Mouse (Mus musculus): ENCODE measurements at regions not wholly inside any gene's neighbourhood (a gene's known extent, or its start where the extent isn't known, plus 50 kb on each side); places are given as distances from the start of the nearest gene placed in this dataset.

DNA sequence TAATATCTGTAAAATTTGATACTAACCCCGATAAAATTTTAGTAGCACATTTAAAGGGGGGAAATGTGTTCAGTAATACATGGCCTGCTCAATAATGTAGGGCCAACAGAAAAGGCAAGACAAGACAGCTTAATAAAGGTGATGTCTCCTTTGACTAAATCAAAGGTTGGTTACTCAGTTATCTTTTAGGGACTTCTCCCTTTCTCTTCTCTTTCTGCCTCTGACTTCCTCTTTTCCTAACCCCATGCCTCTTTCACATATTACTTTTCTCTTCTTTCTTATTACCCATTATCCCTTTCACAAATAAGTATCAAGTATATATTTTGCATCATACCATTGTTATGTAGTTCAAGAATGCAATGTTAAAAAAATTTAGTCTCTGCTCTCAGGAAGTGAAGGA is 510.2 kb upstream of the Kif18a start:
- ATAC-seq (ENCODE audit: extremely low read depth, insufficient number of reproducible peaks, low FRiP score, low TSS enrichment) = no peak
- Histone ChIP-seq H3K36me3 (no peaks in the 10 kb centered on the region), H3K4me2 (no peak overlapping the region), H3K27ac (replicated peaks) (no peak overlapping the region), H3K4me1 (no peaks in the 10 kb centered on the region), H3K27me3 (replicated peaks) (no peaks in the 10 kb centered on the region), H3K9me3 (no peaks in the 10 kb centered on the region), H3K4me3 (no peak overlapping the region), H3K9ac (no peak overlapping the region)
- WGBS = 70% methylated on average over 1 of the region's 1 CpGs

- Histone ChIP-seq H3K9me3 (no peaks in the 10 kb centered on the region), H3K27ac (replicated peaks) (no peak overlapping the region), H3K27me3 (replicated peaks) (no peaks in the 10 kb centered on the region), H3K36me3 (no peaks in the 10 kb centered on the region), H3K4me3 (no peak overlapping the region), H3K9ac (no peak overlapping the region), H3K4me1 (no peaks in the 10 kb centered on the region), H3K4me2 (no peak overlapping the region)
- ATAC-seq (ENCODE audit: extremely low read depth, insufficient number of reproducible peaks, low FRiP score, low TSS enrichment) = no peak
Measured at GRCm38 (mm10) chr2:108783457-108783856, 497.1 kb upstream of the Kif18a start.

- Histone ChIP-seq H3K9me3 (no peaks in the 10 kb centered on the region), H3K4me1 (no peaks in the 10 kb centered on the region), H3K4me2 (no peak overlapping the region), H3K9ac (no peak overlapping the region), H3K27ac (replicated peaks) (no peak overlapping the region), H3K36me3 (no peaks in the 10 kb centered on the region), H3K27me3 (replicated peaks) (no peaks in the 10 kb centered on the region), H3K4me3 (no peak overlapping the region)
- 70% methylated on average over 19 of the region's 19 CpGs for WGBS
- no peak for ATAC-seq (ENCODE audit: extremely low read depth, insufficient number of reproducible peaks, low FRiP score, low TSS enrichment)
Measured at GRCm38 (mm10) chr2:108785161-108785957, 495.2 kb upstream of the Kif18a start.

DNA sequence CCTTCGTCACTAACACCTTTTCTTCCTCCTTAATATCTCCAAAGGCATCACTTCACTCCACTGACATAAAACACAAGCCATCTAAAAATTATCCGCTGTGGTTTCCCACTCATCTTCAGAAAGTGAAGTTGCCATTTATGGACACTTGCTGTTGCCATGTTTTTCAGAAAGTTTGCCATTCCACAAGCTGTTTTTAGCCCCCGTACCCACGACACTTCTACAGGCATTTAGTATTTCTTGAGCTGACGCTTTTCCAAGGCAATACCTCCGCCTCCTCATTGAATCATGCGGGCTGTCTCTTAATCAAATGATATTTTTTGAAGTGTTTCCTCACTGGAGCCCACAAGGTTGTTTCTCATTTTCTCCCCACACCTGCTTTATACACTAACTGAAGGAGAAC is 491.4 kb upstream of the Kif18a start:
- ATAC-seq (ENCODE audit: extremely low read depth, insufficient number of reproducible peaks, low FRiP score, low TSS enrichment) = no peak
- no peak overlapping the region for H3K27ac ChIP-seq (replicated peaks)
- H3K4me3 ChIP-seq = no peak overlapping the region
- WGBS = 77% methylated on average over 7 of the region's 7 CpGs
- H3K4me1 ChIP-seq = peaks cover 6% of the 10 kb centered on the region
- H3K9ac ChIP-seq = no peak overlapping the region
- no peaks in the 10 kb centered on the region for H3K9me3 ChIP-seq
- H3K27me3 ChIP-seq (replicated peaks) = no peaks in the 10 kb centered on the region
- no peaks in the 10 kb centered on the region for H3K36me3 ChIP-seq
- no peak overlapping the region for H3K4me2 ChIP-seq

DNA sequence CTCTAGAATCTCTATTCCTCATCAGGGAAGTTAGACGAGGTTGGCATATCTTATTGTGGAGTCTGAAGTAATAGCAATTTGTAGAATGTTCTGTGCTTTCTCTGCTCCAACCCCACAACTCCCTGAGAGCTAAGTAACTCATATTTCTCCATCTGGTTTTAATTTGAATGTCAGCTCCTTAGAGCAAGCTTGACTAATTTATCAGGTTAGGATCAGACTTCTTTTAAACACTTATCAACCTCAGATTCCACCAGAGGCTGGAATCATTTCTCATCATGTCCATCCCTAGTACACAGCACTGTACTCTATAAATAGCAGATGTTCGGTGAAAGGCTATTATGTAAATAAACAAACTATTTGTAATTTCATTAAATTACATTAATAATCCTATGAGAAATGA is 485.4 kb upstream of the Kif18a start:
- WGBS = 41% methylated on average over 2 of the region's 2 CpGs
- ATAC-seq (ENCODE audit: extremely low read depth, insufficient number of reproducible peaks, low FRiP score, low TSS enrichment) = no peak

DNA sequence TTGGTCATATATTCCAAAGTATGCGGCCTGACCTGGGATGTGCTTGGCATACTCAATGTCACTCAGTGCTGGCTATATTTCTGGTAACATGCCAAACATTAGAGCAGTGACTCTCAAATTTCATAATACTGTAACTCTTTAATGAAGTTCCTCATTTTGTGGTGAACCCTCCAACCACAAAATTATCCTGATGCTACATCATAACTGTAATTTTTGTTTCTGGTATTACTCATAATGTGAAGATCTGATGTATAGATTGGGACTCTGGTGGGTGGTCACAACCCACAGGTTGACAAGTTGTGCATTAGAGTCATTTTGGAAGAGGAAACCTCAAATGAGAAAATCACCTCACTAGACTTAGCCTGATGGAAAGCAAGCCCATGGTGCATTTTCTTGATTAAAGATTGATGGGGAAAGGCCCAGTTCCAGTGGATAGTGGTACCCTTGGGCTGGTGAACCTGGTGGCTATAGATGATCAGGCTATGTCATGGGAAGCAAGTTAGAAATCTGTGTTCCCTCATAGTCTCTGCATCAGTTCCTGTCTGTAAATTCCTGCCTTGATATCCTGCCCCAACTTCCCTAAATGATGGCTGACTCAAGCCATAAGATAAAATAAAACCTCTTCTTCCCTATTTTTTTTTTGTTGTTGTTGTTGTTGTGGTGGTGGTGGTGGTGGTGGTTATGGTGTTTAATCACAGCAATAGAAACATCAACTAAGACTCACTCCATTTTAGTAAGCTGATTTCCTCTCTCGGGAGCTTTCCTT is 483.5 kb upstream of the Kif18a start:
- H3K4me1 ChIP-seq = no peaks in the 10 kb centered on the region
- H3K4me2 ChIP-seq = no peak overlapping the region
- no peak for ATAC-seq (ENCODE audit: extremely low read depth, insufficient number of reproducible peaks, low FRiP score, low TSS enrichment)
- H3K9ac ChIP-seq = no peak overlapping the region
- no peaks in the 10 kb centered on the region for H3K36me3 ChIP-seq
- no peak overlapping the region for H3K27ac ChIP-seq (replicated peaks)
- WGBS = 82% methylated on average over 2 of the region's 2 CpGs
- no peak overlapping the region for H3K4me3 ChIP-seq
- H3K27me3 ChIP-seq (replicated peaks) = no peaks in the 10 kb centered on the region
- H3K9me3 ChIP-seq = no peaks in the 10 kb centered on the region

More for the DNA sequence above, 485.4 kb upstream of the Kif18a start:
- no peak overlapping the region for H3K9ac ChIP-seq
- H3K9me3 ChIP-seq = no peaks in the 10 kb centered on the region
- no peaks in the 10 kb centered on the region for H3K36me3 ChIP-seq
- H3K4me3 ChIP-seq = no peak overlapping the region
- H3K4me2 ChIP-seq = no peak overlapping the region
- no peak overlapping the region for H3K27ac ChIP-seq (replicated peaks)
- no peaks in the 10 kb centered on the region for H3K27me3 ChIP-seq (replicated peaks)
- peaks cover 6% of the 10 kb centered on the region for H3K4me1 ChIP-seq

DNA sequence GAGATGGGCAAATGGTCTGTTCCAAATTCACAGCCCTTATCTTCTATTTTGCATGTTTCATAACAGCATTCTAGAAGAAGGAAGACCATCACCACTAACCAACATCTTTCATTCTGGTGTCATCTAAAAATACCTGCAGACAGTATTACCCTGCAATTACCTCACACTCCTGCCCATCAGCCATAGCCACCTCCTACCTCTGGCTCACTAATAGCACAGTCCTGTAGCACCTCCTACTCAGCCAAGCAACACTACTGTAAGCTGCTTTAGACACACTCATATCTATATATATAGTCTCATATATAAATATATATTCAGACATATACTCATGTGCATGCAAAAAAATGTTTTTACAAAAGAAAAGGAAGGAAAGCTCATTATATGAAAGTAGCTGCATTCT is 468.2 kb upstream of the Kif18a start:
- no peaks in the 10 kb centered on the region for H3K36me3 ChIP-seq
- ATAC-seq (ENCODE audit: extremely low read depth, insufficient number of reproducible peaks, low FRiP score, low TSS enrichment) = no peak
- H3K4me2 ChIP-seq = no peak overlapping the region
- H3K4me1 ChIP-seq = no peaks in the 10 kb centered on the region
- H3K9me3 ChIP-seq = no peaks in the 10 kb centered on the region
- no peak overlapping the region for H3K27ac ChIP-seq (replicated peaks)
- no peaks in the 10 kb centered on the region for H3K27me3 ChIP-seq (replicated peaks)
- no peak overlapping the region for H3K4me3 ChIP-seq
- H3K9ac ChIP-seq = no peak overlapping the region

GRCm38 (mm10) chr2:108813040-108813566 is 467.4 kb upstream of the Kif18a start:
- WGBS = 37% methylated on average over 6 of the region's 6 CpGs

DNA sequence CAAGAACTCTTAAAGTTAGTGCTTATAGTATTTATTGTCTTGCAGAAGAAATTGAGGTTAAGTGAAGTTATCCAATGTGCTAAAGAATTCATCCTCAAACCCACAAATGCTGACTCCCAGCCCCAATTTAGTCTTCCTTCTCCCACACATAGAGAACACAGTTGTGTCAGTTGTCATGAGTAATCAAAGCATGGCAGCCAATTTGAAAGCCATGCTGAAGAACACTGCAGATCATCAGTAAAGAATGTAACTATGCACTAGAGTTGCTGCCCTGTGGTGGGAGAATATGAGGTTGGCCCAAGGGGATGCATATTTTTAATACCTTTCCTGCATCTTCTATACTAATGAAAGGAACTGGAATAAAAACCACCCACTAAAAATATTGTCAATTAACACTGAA is 464.0 kb upstream of the Kif18a start:
- no peak for ATAC-seq (ENCODE audit: extremely low read depth, insufficient number of reproducible peaks, low FRiP score, low TSS enrichment)
- no peak overlapping the region for H3K9ac ChIP-seq
- H3K36me3 ChIP-seq = no peaks in the 10 kb centered on the region
- H3K27me3 ChIP-seq (replicated peaks) = no peaks in the 10 kb centered on the region
- H3K9me3 ChIP-seq = no peaks in the 10 kb centered on the region
- no peak overlapping the region for H3K4me3 ChIP-seq
- H3K4me2 ChIP-seq = no peak overlapping the region
- H3K4me1 ChIP-seq = no peaks in the 10 kb centered on the region
- H3K27ac ChIP-seq (replicated peaks) = no peak overlapping the region

More at GRCm38 (mm10) chr2:108813040-108813566, 467.4 kb upstream of the Kif18a start:
- Histone ChIP-seq H3K4me2 (no peak overlapping the region), H3K36me3 (no peaks in the 10 kb centered on the region), H3K4me1 (no peaks in the 10 kb centered on the region), H3K27me3 (replicated peaks) (no peaks in the 10 kb centered on the region), H3K27ac (replicated peaks) (no peak overlapping the region), H3K4me3 (no peak overlapping the region), H3K9ac (no peak overlapping the region), H3K9me3 (no peaks in the 10 kb centered on the region)
- ATAC-seq (ENCODE audit: extremely low read depth, insufficient number of reproducible peaks, low FRiP score, low TSS enrichment) = no peak

GRCm38 (mm10) chr2:108824025-108824424 is 456.5 kb upstream of the Kif18a start:
- no peak for ATAC-seq (ENCODE audit: extremely low read depth, insufficient number of reproducible peaks, low FRiP score, low TSS enrichment)
- Histone ChIP-seq H3K27me3 (replicated peaks) (no peaks in the 10 kb centered on the region), H3K27ac (replicated peaks) (no peak overlapping the region), H3K9ac (no peak overlapping the region), H3K36me3 (no peaks in the 10 kb centered on the region), H3K9me3 (no peaks in the 10 kb centered on the region), H3K4me3 (no peak overlapping the region), H3K4me2 (no peak overlapping the region), H3K4me1 (peaks cover 20% of the 10 kb centered on the region)

DNA sequence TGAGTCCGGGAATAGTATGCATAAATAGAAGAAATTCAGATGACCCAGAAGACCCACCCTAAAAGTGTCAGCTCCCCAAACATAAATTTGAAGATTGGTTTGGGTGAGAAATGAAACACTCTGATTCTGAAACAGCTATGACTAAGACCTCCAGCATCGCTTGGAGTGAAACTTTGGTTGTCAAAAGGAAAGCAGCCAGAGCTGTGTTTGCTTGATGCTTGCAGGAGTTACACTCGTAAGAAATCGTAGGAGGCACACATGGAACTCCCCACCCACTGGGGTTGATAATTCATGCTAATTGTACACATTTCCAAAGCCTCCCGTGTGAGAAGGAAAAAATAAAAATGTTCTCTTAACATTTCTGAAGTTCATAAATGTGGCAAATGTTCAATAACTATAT is 454.6 kb upstream of the Kif18a start:
- no peak overlapping the region for H3K9ac ChIP-seq
- no peak overlapping the region for H3K4me3 ChIP-seq
- no peak overlapping the region for H3K4me2 ChIP-seq
- H3K27me3 ChIP-seq (replicated peaks) = no peaks in the 10 kb centered on the region
- H3K4me1 ChIP-seq = peaks cover 20% of the 10 kb centered on the region
- WGBS = 68% methylated on average over 5 of the region's 5 CpGs
- no peaks in the 10 kb centered on the region for H3K36me3 ChIP-seq
- no peaks in the 10 kb centered on the region for H3K9me3 ChIP-seq
- no peak for ATAC-seq (ENCODE audit: extremely low read depth, insufficient number of reproducible peaks, low FRiP score, low TSS enrichment)
- no peak overlapping the region for H3K27ac ChIP-seq (replicated peaks)

Measured in heart, embryonic 13.5 days (tissue).